Mouse (Mus musculus): ENCODE data around the gene Pdlim4.

DNA sequence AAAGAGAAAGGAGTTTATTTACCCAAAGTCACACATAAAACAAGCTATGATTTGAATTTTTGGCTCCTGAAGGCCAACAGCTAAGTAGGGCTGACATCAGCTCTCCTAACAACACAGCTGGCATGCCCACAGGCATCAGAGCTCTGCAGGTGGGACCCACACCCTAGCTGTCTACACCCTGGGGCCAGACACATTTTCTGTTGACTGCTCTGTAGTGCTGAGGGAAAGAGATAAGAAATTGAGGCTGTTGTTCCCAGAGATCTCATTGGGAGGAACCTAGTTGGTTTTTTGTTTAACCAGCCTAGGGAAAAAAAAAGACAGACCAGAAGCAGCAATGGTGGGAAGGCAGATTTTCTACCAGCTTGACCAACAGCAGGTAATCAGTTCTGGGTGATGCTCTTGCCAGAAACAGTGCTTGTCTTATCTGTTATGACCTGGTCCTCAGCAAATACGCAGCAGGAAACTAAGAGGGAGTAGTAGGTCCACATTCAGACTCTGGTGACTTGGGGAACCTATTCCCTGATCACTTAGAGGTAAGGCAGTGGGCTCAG is 42.2 kb downstream of the Pdlim4 start:
- TF ChIP-seq POLR2A (IDR thresholded peaks at IDR 0.05; ENCODE audit: insufficient read length, low read depth) (no peak), POLR2AphosphoS2 (IDR thresholded peaks at IDR 0.05; ENCODE audit: insufficient read length, low read depth) (no peak)

Data from myocyte (in vitro differentiated cells).